Mouse (Mus musculus): ENCODE measurements at regions not wholly inside any gene's neighbourhood (a gene's known extent, or its start where the extent isn't known, plus 50 kb on each side); places are given as distances from the start of the nearest gene placed in this dataset.

GRCm38 (mm10) chr3:63551661-63552060 is 68.0 kb upstream of the Gm34302 start:
- in situ Hi-C loops (cut with MboI, MseI), result loop anchor here (10.0 kb wide), 1 partner anchor 353 kb away; no protein-coding TSS in a partner anchor

GRCm38 (mm10) chr3:63542638-63543408 is 59.1 kb upstream of the Gm34302 start:
- in situ Hi-C loops (cut with MboI, MseI), result no loop called here

- in situ Hi-C loops (cut with MboI, MseI), result no loop called here
Observed at GRCm38 (mm10) chr3:63538881-63539280, 55.2 kb upstream of the Gm34302 start.

- in situ Hi-C loops (cut with MboI, MseI), result no loop called here
Observed at GRCm38 (mm10) chr3:63534141-63534540, 50.5 kb upstream of the Gm34302 start.

Measured in T-helper 2 cell (primary cell).